Mouse (Mus musculus): ENCODE results near the gene Bcl2l13.

- no peak for TF ChIP-seq CTCF (IDR thresholded peaks at IDR 0.05; ENCODE audit: borderline replicate concordance, insufficient read depth, low read length)
- no peak for TF ChIP-seq POLR2A (IDR thresholded peaks at IDR 0.05; ENCODE audit: low read depth, low read length)
Measured at GRCm38 (mm10) chr6:120941084-120941481, 105.1 kb downstream of the Bcl2l13 start.
